Mouse (Mus musculus) hindbrain, embryonic 15.5 days (tissue): ENCODE measurements at regions not wholly inside any gene's neighbourhood (a gene's known extent, or its start where the extent isn't known, plus 50 kb on each side); places are given as distances from the start of the nearest gene placed in this dataset.
A peak's percentile ranks its signal among the peaks of the same experiment; 100 is the strongest.

Experiments
- ATAC-seq: fragments of 200-750 bp; cut with Nextera tagmentation; 2 replicates; pipeline ENCODE4 v1.8.0; 2017; ENCODE audit warnings: low read depth, moderate number of reproducible peaks, moderate TSS enrichment; ENCODE audit not compliant: low FRiP score
- H3K27ac ChIP-seq: fragments of 300-500 bp; sonication (generic); replicated peaks from 2 replicates; pipeline ENCODE4 v1.5.1; 2015; ENCODE audit warnings: mild to moderate bottlenecking, inconsistent platforms
- H3K27me3 ChIP-seq: fragments of 300-500 bp; sonication (generic); 2 replicates; pipeline ENCODE4 v1.6.1; 2015; ENCODE audit warnings: control low read depth, inconsistent platforms
- H3K36me3 ChIP-seq: fragments of 300-500 bp; sonication (generic); 2 replicates; pipeline ENCODE4 v1.6.1; 2015; ENCODE audit warnings: control low read depth, inconsistent platforms
- H3K4me1 ChIP-seq: fragments of 300-500 bp; sonication (generic); replicated peaks from 2 replicates; pipeline ENCODE4 v1.6.1; 2015; ENCODE audit warnings: control low read depth, inconsistent platforms
- H3K4me2 ChIP-seq: fragments of 300-500 bp; sonication (generic); 2 replicates; pipeline ENCODE4 v1.6.1; 2015; ENCODE audit warnings: moderate library complexity, mild to moderate bottlenecking, inconsistent platforms
- H3K4me3 ChIP-seq: fragments of 300-500 bp; sonication (generic); 2 replicates; pipeline ENCODE4 v1.5.1; 2015; ENCODE audit warnings: mild to moderate bottlenecking, inconsistent platforms
- H3K9ac ChIP-seq: fragments of 300-500 bp; sonication (generic); 2 replicates; pipeline ENCODE4 v1.6.1; 2015; ENCODE audit warnings: inconsistent platforms
- H3K9me3 ChIP-seq: fragments of 300-500 bp; sonication (generic); 2 replicates; pipeline ENCODE4 v1.6.1; 2016; ENCODE audit warnings: control low read depth, inconsistent platforms
- WGBS: fragments of 180-500 bp; shearing (Covaris S2); methylation state at CpG from one replicate; pipeline ENCODE4 v1.1.7; 2015; 5-methylcytosine and 5-hydroxymethylcytosine counted together

- ATAC-seq, result no peak
- no peaks in the 10 kb centered on the region for H3K36me3 ChIP-seq
- H3K9me3 ChIP-seq, result no peaks in the 10 kb centered on the region
- H3K4me1 ChIP-seq, result no peaks in the 10 kb centered on the region
- H3K27me3 ChIP-seq, result no peaks in the 10 kb centered on the region
- no peak overlapping the region for H3K9ac ChIP-seq
- H3K27ac ChIP-seq, result no peak overlapping the region
- no peak overlapping the region for H3K4me3 ChIP-seq
- no peak overlapping the region for H3K4me2 ChIP-seq
These were observed 254.3 kb upstream of the Veph1 start for GRCm38 (mm10) chr3:66550920-66551319.

GRCm38 (mm10) chr3:66546576-66546975 is 249.9 kb upstream of the Veph1 start:
- Histone ChIP-seq H3K27me3 (no peaks in the 10 kb centered on the region), H3K4me2 (no peak overlapping the region), H3K4me1 (no peaks in the 10 kb centered on the region), H3K9ac (no peak overlapping the region), H3K27ac (no peak overlapping the region), H3K9me3 (no peaks in the 10 kb centered on the region; the same call in 1 of the 2 replicates), H3K36me3 (no peaks in the 10 kb centered on the region), H3K4me3 (no peak overlapping the region)
- 82% methylated on average over 4 of the region's 4 CpGs for WGBS
- ATAC-seq, result no peak

- Histone ChIP-seq H3K9me3 (no peaks in the 10 kb centered on the region; the same call in 1 of the 2 replicates), H3K4me3 (no peak overlapping the region), H3K27ac (no peak overlapping the region), H3K36me3 (no peaks in the 10 kb centered on the region), H3K9ac (no peak overlapping the region), H3K4me1 (no peaks in the 10 kb centered on the region), H3K27me3 (no peaks in the 10 kb centered on the region), H3K4me2 (no peak overlapping the region)
- 86% methylated on average over 5 of the region's 5 CpGs for WGBS
- ATAC-seq, result no peak
These were observed 247.7 kb upstream of the Veph1 start for GRCm38 (mm10) chr3:66544139-66544933.

GRCm38 (mm10) chr3:66542865-66543264 is 246.2 kb upstream of the Veph1 start:
- peaks cover 2% of the 10 kb centered on the region; the same call in 1 of the 2 replicates for H3K4me1 ChIP-seq
- no peak overlapping the region for H3K4me3 ChIP-seq
- no peak overlapping the region for H3K27ac ChIP-seq
- no peaks in the 10 kb centered on the region; the same call in 1 of the 2 replicates for H3K9me3 ChIP-seq
- H3K27me3 ChIP-seq, result no peaks in the 10 kb centered on the region
- H3K9ac ChIP-seq, result no peak overlapping the region
- H3K4me2 ChIP-seq, result no peak overlapping the region
- no peak for ATAC-seq
- H3K36me3 ChIP-seq, result no peaks in the 10 kb centered on the region
- WGBS, result 85% methylated on average over 3 of the region's 3 CpGs

GRCm38 (mm10) chr3:66537913-66538312 is 241.3 kb upstream of the Veph1 start:
- no peak overlapping the region for H3K4me3 ChIP-seq
- no peak overlapping the region for H3K9ac ChIP-seq
- H3K4me2 ChIP-seq, result no peak overlapping the region
- no peaks in the 10 kb centered on the region; the same call in 1 of the 2 replicates for H3K9me3 ChIP-seq
- H3K4me1 ChIP-seq, result peaks cover 24% of the 10 kb centered on the region
- no peaks in the 10 kb centered on the region for H3K36me3 ChIP-seq
- WGBS, result 47% methylated on average over 7 of the region's 7 CpGs
- H3K27ac ChIP-seq, result peak overlapping the region; percentile 31; the same call in 1 of the 2 replicates
- H3K27me3 ChIP-seq, result no peaks in the 10 kb centered on the region
- ATAC-seq, result no peak

- peaks cover 24% of the 10 kb centered on the region for H3K4me1 ChIP-seq
- peak overlapping the region; percentile 31 for H3K27ac ChIP-seq
- H3K9ac ChIP-seq, result no peak overlapping the region
- ATAC-seq, result peak; percentile 92
- H3K4me2 ChIP-seq, result no peak overlapping the region
- H3K27me3 ChIP-seq, result no peaks in the 10 kb centered on the region
- no peaks in the 10 kb centered on the region for H3K36me3 ChIP-seq
- no peak overlapping the region for H3K4me3 ChIP-seq
- no peaks in the 10 kb centered on the region; the same call in 1 of the 2 replicates for H3K9me3 ChIP-seq
- 22% methylated on average over 3 of the region's 3 CpGs for WGBS
These were observed 240.7 kb upstream of the Veph1 start for GRCm38 (mm10) chr3:66537106-66537893.

GRCm38 (mm10) chr3:66536673-66537072 is 240.0 kb upstream of the Veph1 start:
- ATAC-seq, result peak; percentile 61
- H3K27me3 ChIP-seq, result no peaks in the 10 kb centered on the region
- peak overlapping the region; percentile 35 for H3K27ac ChIP-seq
- no peak overlapping the region for H3K4me2 ChIP-seq
- no peaks in the 10 kb centered on the region for H3K9me3 ChIP-seq
- H3K4me1 ChIP-seq, result peaks cover 24% of the 10 kb centered on the region
- H3K4me3 ChIP-seq, result no peak overlapping the region
- no peaks in the 10 kb centered on the region for H3K36me3 ChIP-seq
- WGBS, result 55% methylated on average over 11 of the region's 11 CpGs
- no peak overlapping the region for H3K9ac ChIP-seq

- WGBS, result 46% methylated on average over 8 of the region's 8 CpGs
- Histone ChIP-seq H3K27me3 (no peaks in the 10 kb centered on the region), H3K9me3 (no peaks in the 10 kb centered on the region), H3K36me3 (no peaks in the 10 kb centered on the region), H3K9ac (no peak overlapping the region), H3K4me3 (no peak overlapping the region), H3K4me2 (no peak overlapping the region), H3K27ac (no peak overlapping the region; the same call in 1 of the 2 replicates), H3K4me1 (peaks cover 24% of the 10 kb centered on the region)
- ATAC-seq, result no peak
These were observed 239.3 kb upstream of the Veph1 start for GRCm38 (mm10) chr3:66535786-66536529.

GRCm38 (mm10) chr3:66519925-66520324 is 223.3 kb upstream of the Veph1 start:
- no peak overlapping the region for H3K27ac ChIP-seq
- H3K27me3 ChIP-seq, result no peaks in the 10 kb centered on the region
- no peak overlapping the region for H3K4me2 ChIP-seq
- 96% methylated on average over 1 of the region's 1 CpGs for WGBS
- H3K36me3 ChIP-seq, result no peaks in the 10 kb centered on the region
- no peak overlapping the region for H3K4me3 ChIP-seq
- H3K9me3 ChIP-seq, result no peaks in the 10 kb centered on the region
- ATAC-seq, result no peak
- H3K9ac ChIP-seq, result no peak overlapping the region
- H3K4me1 ChIP-seq, result no peaks in the 10 kb centered on the region

GRCm38 (mm10) chr3:66518289-66518688 is 221.7 kb upstream of the Veph1 start:
- Histone ChIP-seq H3K27ac (no peak overlapping the region), H3K4me3 (no peak overlapping the region), H3K9ac (no peak overlapping the region), H3K27me3 (no peaks in the 10 kb centered on the region), H3K9me3 (no peaks in the 10 kb centered on the region), H3K4me2 (no peak overlapping the region), H3K36me3 (no peaks in the 10 kb centered on the region), H3K4me1 (no peaks in the 10 kb centered on the region)
- ATAC-seq, result no peak
- WGBS, result 47% methylated on average over 2 of the region's 2 CpGs

GRCm38 (mm10) chr3:66515773-66516406 is 219.3 kb upstream of the Veph1 start:
- no peak overlapping the region for H3K9ac ChIP-seq
- ATAC-seq, result no peak
- no peak overlapping the region for H3K4me3 ChIP-seq
- no peaks in the 10 kb centered on the region for H3K27me3 ChIP-seq
- H3K4me2 ChIP-seq, result no peak overlapping the region
- no peak overlapping the region for H3K27ac ChIP-seq
- no peaks in the 10 kb centered on the region for H3K4me1 ChIP-seq
- no peaks in the 10 kb centered on the region for H3K36me3 ChIP-seq
- H3K9me3 ChIP-seq, result no peaks in the 10 kb centered on the region
- WGBS, result 75% methylated on average over 6 of the region's 6 CpGs
